Mouse (Mus musculus): Measurements from ENCODE around the gene Tbc1d10b. TPM values are rescaled to one million over a fixed set of nuclear protein-coding genes. Genes with fewer than 3 reads are reported as not detected.

The Tbc1d10b gene
- total RNA-seq, 1 experiment from 2014 or later, result 29.1 TPM

GRCm38 (mm10) chr7:127225147-127225995 is 17.1 kb upstream of the Tbc1d10b start:
- ATAC-seq (replicated peaks; ENCODE audit: low read depth, poor library complexity, severe bottlenecking), result peak; percentile 37; the same call in 1 of the 2 replicates

GRCm38 (mm10) chr7:127224616-127225015 is 16.3 kb upstream of the Tbc1d10b start:
- ATAC-seq (replicated peaks; ENCODE audit: low read depth, poor library complexity, severe bottlenecking), result no peak

DNA sequence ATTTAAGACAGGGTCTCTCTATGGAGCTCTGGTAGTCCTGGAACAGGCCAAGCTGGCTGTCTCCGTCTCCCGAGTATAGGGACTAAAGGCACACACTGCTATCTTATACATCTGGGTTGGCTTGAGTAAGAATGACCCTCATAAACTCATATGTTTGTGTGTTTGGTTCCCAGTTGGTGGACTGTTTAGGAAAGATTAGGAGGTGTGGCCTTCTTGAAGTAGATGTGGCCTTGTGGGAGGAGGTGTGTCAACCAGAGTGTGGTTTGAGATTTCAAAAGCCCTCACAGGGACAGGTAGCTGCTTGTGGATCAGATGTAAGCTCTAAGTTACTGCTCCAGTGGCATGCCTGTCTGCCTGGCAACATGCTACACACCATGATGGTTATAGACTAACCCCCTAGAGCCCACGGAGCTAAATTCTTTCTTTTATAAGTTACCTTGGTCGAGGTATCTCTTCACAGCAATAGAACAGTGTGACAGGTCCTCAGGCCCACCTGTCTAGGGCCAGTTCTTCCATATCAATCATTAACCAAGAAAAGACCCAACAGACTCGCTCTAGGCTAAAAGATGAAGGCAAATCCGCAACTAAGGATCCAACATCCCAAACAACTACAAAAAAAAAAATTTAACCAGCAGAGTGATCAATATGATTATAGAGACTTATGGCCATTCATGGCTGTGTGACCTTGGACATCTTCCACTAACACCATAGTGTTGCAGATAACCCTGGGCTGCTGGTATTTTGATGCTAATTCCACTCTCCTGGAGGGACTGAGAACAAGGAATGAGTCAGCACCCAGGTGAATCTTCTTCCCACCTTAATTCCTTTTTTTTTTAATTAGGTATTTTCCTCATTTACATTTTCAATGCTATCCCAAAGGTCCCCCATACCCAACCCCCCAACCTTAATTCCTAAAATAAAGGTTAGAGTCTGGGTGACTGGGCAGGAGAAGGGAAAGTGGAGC is 15.5 kb upstream of the Tbc1d10b start:
- ATAC-seq (replicated peaks; ENCODE audit: low read depth, poor library complexity, severe bottlenecking), result no peak

GRCm38 (mm10) chr7:127223106-127223505 is 14.8 kb upstream of the Tbc1d10b start:
- ATAC-seq (replicated peaks; ENCODE audit: low read depth, poor library complexity, severe bottlenecking), result no peak

- ATAC-seq (replicated peaks; ENCODE audit: low read depth, poor library complexity, severe bottlenecking), result no peak
These were observed 12.2 kb upstream of the Tbc1d10b start for GRCm38 (mm10) chr7:127220440-127220839.

DNA sequence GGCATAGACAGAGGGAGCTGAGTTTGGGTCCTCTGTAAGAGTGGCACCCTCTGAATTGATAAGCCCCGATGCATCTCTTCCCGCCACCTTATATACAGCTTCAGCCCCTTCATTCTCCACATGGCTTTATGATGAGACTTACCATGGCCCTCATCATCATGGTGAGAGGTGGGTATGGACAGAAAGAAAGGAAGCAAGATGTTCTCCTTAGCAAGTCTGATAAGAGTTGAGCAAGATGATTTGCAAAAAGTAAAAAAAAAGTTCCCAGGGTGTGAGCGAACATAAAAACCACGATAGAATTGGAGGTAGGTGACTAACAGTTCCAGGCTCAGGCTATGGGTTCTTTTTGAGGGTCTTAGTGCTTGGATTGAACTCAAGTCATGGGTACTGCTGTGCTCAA is 10.4 kb upstream of the Tbc1d10b start:
- peak; percentile 35 for ATAC-seq (replicated peaks; ENCODE audit: low read depth, poor library complexity, severe bottlenecking)

GRCm38 (mm10) chr7:127217901-127218642 is 9.8 kb upstream of the Tbc1d10b start:
- ATAC-seq (replicated peaks; ENCODE audit: low read depth, poor library complexity, severe bottlenecking), result peak; percentile 23; the same call in 1 of the 2 replicates

DNA sequence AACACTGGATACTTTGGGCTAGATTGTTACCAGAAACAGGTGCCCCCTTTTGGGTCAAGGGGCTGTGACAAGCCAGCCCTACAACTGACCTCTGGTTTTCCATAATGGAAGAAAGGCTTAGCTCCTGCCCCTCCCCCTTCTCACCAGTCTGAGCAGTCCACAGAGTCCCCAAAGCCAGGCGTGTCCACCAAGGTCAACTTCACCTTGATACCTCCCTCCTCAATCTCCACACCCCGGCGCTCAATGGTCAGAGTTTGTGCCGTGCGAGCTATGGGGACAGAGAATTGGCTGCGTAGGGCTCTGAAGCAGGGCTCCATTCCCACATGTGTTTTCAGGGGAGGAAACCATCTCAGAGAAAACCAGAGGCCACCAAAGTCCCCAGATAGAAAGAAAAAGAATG is 9.2 kb upstream of the Tbc1d10b start:
- no peak for ATAC-seq (replicated peaks; ENCODE audit: low read depth, poor library complexity, severe bottlenecking)

DNA sequence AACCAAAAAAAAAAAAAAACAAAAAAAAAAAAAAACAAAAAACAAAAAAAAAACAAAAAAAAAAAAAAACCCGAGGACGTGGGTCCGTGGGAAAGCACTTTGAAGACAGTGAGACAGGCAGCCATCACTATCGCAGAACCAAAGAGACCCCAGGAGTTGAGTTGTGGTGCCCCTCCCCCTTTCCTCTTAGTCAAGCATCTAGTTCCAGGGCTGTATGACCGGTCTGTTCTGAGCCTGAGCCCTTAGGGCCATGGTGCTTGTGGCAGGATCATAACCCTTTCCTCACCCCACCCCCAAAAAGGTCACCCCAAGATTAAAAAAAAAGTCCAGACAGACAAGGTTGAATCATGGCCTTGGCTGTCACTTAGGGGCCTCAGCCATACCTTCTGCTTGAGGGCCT is 8.0 kb upstream of the Tbc1d10b start:
- ATAC-seq (replicated peaks; ENCODE audit: low read depth, poor library complexity, severe bottlenecking), result no peak

GRCm38 (mm10) chr7:127214981-127215871 is 7.0 kb upstream of the Tbc1d10b start:
- peak; percentile 65 for ATAC-seq (replicated peaks; ENCODE audit: low read depth, poor library complexity, severe bottlenecking)

- ATAC-seq (replicated peaks; ENCODE audit: low read depth, poor library complexity, severe bottlenecking), result no peak
These were observed 6.3 kb upstream of the Tbc1d10b start for GRCm38 (mm10) chr7:127214521-127214920.

DNA sequence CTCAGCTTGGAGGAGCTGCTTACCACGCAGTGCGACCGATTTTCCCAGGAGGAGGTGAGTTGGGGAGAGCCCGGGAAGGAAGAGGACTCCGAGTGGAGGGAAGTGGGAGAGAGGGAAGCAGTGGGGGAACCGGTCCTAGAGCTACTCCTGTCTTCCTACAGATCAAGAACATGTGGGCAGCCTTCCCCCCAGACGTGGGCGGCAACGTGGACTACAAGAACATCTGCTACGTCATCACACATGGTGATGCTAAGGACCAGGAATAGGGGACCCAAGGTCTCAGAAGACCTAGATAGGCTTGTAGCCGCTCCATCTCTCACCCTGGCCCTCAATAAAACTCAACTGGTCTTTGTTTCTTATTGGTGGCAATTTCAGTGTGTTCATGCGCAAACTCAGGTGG is 5.7 kb upstream of the Tbc1d10b start:
- no peak for ATAC-seq (replicated peaks; ENCODE audit: low read depth, poor library complexity, severe bottlenecking)

DNA sequence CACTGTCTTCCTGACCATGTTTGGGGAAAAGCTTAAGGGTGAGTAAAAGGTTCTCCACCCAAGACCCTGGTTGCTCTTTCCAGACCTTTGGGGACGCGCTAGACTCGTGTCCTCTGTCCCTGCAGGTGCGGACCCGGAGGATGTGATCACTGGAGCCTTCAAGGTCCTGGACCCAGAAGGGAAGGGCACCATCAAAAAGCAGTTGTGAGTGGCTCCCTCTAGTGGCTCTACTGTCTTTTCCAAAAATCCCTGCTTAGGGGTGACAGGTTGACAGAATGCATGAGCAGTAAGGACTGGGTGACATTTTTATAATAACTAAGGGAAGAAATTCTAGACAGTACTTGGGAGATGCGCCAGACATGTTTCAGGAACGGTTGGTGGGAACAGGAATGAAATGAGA is 5.2 kb upstream of the Tbc1d10b start:
- no peak for ATAC-seq (replicated peaks; ENCODE audit: low read depth, poor library complexity, severe bottlenecking)

- ATAC-seq (replicated peaks; ENCODE audit: low read depth, poor library complexity, severe bottlenecking), result no peak
These were observed 4.4 kb upstream of the Tbc1d10b start for GRCm38 (mm10) chr7:127212432-127213250.

DNA sequence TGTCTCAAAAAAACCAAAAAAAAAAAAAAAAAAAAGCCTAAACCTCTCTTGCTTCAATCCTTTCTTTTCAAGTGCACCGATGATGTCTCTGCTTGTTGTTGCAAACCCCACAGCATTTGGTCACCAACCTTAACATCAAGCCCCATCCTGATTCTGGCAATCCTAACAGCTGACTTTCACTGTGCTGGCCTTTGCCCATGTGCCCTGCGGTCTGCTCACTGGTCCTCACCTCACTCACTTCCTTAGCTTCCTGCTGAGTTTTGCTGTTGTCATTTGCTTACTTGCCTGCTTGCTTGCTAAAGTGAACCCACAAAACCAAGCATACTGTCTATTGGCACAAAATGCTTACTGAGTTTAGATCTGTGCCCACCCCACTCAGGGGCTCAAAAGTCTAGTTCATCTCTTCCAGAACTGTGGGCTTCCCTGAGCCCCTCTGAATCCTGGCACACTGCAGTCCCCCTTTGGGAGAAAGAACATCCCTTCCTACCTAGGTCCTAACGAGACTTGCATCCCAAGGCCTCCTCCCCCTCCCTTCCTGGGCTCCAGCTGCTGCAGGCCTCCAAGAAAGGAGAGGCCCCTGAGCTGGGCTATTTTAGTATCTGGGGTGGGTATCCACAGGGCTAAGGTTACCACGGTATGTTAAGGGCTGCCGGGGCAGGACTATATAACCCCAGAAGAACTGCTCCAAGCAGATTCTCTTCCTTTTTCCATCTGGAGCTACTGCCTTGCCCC is 2.9 kb upstream of the Tbc1d10b start:
- ATAC-seq (replicated peaks; ENCODE audit: low read depth, poor library complexity, severe bottlenecking), result no peak

DNA sequence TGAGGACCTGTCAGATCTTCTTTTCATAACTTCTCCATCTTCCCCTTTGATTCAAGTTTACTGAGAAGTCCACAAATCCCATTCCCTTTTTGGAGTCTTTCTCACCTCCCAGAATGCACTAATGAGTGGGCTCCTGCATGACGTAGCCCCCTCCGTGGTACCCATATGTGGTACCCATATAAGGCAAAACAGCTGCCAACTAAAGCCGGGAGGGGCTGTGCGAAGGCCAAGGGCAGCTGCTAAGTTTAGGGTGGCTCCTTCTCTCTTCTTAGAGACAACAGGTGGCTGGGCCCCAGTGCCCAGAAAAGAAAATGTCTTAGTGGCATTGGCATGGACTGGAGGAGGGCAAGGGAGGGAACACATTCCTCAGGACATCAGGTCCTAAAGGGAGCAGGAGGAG is 2.0 kb upstream of the Tbc1d10b start:
- no peak for ATAC-seq (replicated peaks; ENCODE audit: low read depth, poor library complexity, severe bottlenecking)

DNA sequence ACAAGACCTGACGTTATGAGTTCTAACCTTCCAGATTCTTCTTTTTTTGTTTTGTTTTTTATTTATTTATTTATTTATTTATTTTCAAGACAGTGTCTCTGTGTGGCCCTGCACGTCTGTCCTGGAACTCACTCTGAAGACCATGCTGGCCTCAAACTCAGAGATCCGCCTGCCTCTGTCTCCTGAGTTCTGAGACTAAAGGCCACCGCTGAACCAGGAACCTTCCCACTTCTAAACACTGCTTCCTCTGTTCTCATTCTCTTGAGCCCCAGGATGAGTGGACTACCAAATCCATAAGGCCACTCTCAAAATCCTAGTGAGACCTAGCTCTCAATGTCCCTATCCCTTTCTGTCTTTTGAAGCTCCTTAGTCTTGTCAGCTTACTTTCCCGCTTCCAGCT is 1.6 kb upstream of the Tbc1d10b start:
- ATAC-seq (replicated peaks; ENCODE audit: low read depth, poor library complexity, severe bottlenecking), result no peak

All from common myeloid progenitor, adult 5-6 weeks (primary cell).